Mouse (Mus musculus) heart, embryonic 12.5 days (tissue): ENCODE results near the gene Pcdh20. TPM values are rescaled to one million over a fixed set of nuclear protein-coding genes. Genes with fewer than 3 reads are reported as not detected.

Experiments
- ATAC-seq: fragments of 200-750 bp; cut with Nextera tagmentation; 2 replicates; pipeline ENCODE4 v1.8.0; 2017; ENCODE audit warnings: moderate TSS enrichment, moderate library complexity; ENCODE audit not compliant: insufficient number of reproducible peaks, low FRiP score
- H3K27ac ChIP-seq: fragments of 300-500 bp; sonication (generic); 2 replicates; pipeline ENCODE4 v1.5.1; 2016; ENCODE audit warnings: mild to moderate bottlenecking, moderate library complexity; ENCODE audit not compliant: poor library complexity, severe bottlenecking
- H3K27me3 ChIP-seq: fragments of 300-500 bp; sonication (generic); replicated peaks from 2 replicates; pipeline ENCODE4 v1.6.1; 2016; ENCODE audit warnings: mild to moderate bottlenecking, moderate library complexity
- H3K36me3 ChIP-seq: fragments of 300-500 bp; sonication (generic); 2 replicates; pipeline ENCODE4 v1.6.1; 2016; ENCODE audit warnings: mild to moderate bottlenecking, moderate library complexity
- H3K4me1 ChIP-seq: fragments of 300-500 bp; sonication (generic); replicated peaks from 2 replicates; pipeline ENCODE4 v1.6.1; 2016; ENCODE audit warnings: mild to moderate bottlenecking
- H3K4me2 ChIP-seq: fragments of 300-500 bp; sonication (generic); 2 replicates; pipeline ENCODE4 v1.6.1; 2016; ENCODE audit warnings: mild to moderate bottlenecking, moderate library complexity
- H3K4me3 ChIP-seq: fragments of 300-500 bp; sonication (generic); 2 replicates; pipeline ENCODE4 v1.5.1; 2016; ENCODE audit warnings: mild to moderate bottlenecking
- H3K9ac ChIP-seq: fragments of 300-500 bp; sonication (generic); 2 replicates; pipeline ENCODE4 v1.6.1; 2016; ENCODE audit warnings: mild to moderate bottlenecking, moderate library complexity
- H3K9me3 ChIP-seq: fragments of 300-500 bp; sonication (generic); replicated peaks from 2 replicates; pipeline ENCODE4 v1.6.1; 2016; ENCODE audit warnings: mild to moderate bottlenecking, moderate library complexity
- WGBS: fragments of 180-500 bp; shearing (Covaris S2); methylation state at CpG from one replicate; pipeline ENCODE4 v1.1.7; 2016; 5-methylcytosine and 5-hydroxymethylcytosine counted together
- polyA plus RNA-seq: library from polyadenylated mRNA; unstranded; fragments of >200 nt; fragmentation: Nextera tagmentation; extraction: Ambion mirVana; gene quantifications from 2 replicates; pipeline ENCODE4 v1.2.1, GENCODE M21; 2016

Pcdh20 gene
- 0.64 and 0.69 TPM in 2 replicates for polyA plus RNA-seq

DNA sequence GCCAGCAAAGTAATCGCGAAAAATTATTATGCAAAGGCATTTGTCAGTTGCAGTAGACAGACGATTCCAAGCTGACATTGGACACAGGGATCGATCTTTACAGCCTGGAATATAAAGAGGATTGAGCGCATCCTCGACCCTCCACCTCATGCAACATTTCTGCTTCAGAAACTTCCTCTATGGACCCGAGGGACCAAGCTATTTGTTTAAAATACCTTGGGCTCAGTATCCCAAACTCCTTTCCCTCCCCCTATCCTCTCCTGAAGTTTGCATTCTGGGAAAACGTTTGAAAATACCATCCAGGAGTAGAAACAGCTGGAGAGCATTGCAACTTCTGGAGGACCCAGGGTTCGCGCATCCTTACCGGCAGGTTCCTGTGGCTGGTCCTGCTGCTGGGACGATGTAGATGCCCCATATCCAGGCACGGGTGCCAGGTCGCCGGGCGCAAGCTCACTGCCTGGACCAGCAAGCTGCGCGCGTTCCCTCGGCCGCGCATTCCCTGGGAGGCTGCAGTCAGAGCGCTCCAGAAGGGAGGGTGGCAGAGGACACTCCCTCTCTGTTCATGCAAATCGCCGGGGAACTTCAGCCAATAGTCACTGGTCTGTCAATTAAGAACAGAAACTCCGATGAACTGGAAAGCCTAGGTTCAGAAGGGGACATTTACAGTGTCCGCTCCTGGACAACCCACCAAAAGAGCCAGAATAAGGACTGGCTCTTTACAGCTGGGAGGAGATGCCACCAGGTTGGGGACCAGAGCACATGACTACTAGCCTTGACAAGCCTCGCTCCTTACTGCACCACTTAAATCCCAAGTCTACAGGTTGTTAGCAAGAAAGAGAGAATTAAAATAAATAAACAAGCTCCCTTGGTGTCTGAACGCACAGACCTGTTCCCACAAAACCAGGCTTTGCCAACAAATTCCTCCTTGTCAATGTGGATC, at the start of gene Pcdh20:
Gene Pcdh20, minus strand, starts transcription at position 902 of the 940 bp plus-strand sequence.
- Histone ChIP-seq H3K36me3 (no peaks in the 10 kb centered on the region), H3K27ac (no peak within 1 kb of the TSS), H3K4me2 (peak within 1 kb of the TSS; percentile 96), H3K9ac (no peak within 1 kb of the TSS), H3K4me3 (peak within 1 kb of the TSS; percentile 62), H3K9me3 (no peaks in the 10 kb centered on the region), H3K4me1 (peaks cover 7% of the 10 kb centered on the region; the same call in 1 of the 2 replicates), H3K27me3 (peaks cover 21% of the 10 kb centered on the region; the same call in 1 of the 2 replicates)
- peak; percentile 73; the same call in 1 of the 2 replicates for ATAC-seq
- 6% methylated on average over 29 of the region's 29 CpGs for WGBS

DNA sequence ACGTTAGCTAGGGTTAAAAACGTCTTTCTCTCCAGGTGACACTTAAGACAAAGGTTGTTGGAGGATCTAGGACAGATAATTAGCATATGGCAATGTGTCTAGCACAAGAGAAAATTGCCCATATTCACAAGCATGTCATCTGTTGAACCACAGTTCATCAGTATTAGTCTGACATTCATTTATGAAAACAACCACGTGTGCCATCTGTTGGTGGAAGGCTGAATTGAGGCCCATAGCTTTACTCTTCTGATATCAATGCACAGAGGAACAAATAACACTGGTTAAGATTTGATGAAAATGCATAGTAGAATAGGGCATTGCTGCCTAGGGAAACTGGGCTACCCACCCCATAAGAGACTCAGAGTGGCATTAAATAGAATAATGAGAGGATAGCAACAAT, 8.7 kb upstream of the Pcdh20 start:
- no peaks in the 10 kb centered on the region for H3K9me3 ChIP-seq
- no peaks in the 10 kb centered on the region for H3K36me3 ChIP-seq
- H3K9ac ChIP-seq, result no peak overlapping the region
- no peaks in the 10 kb centered on the region for H3K4me1 ChIP-seq
- H3K27me3 ChIP-seq, result no peaks in the 10 kb centered on the region
- 50% methylated on average over 3 of the region's 3 CpGs for WGBS
- no peak overlapping the region for H3K27ac ChIP-seq
- no peak for ATAC-seq
- H3K4me2 ChIP-seq, result no peak overlapping the region
- H3K4me3 ChIP-seq, result no peak overlapping the region

DNA sequence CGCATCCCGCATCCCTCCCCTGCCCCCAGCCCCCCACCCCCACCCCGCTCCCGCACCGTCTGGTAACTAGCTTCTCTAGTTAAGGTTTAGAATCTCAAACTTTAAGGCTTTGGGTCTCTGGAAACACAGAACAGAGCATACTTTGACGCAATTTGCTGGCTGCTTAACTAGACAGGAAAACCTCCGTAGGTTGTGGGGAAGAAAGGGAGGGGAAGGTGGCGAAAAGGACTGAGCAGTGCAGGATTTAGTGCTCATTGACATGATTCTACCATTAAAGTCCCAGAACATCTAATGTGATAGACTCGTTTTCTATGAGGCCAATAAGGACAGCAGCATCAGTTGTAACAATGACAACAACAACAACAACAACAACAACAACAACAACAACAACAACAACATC, 1.2 kb downstream of the Pcdh20 start:
- under 1% methylated on average over 9 of the region's 9 CpGs for WGBS
- peak overlapping the region; percentile 62 for H3K4me3 ChIP-seq
- H3K27ac ChIP-seq, result no peak overlapping the region
- ATAC-seq, result no peak
- H3K36me3 ChIP-seq, result no peaks in the 10 kb centered on the region
- no peaks in the 10 kb centered on the region for H3K9me3 ChIP-seq
- peak overlapping the region; percentile 96 for H3K4me2 ChIP-seq
- H3K9ac ChIP-seq, result no peak overlapping the region; the same call in 1 of the 2 replicates
- peaks cover 7% of the 10 kb centered on the region; the same call in 1 of the 2 replicates for H3K4me1 ChIP-seq
- peaks cover 21% of the 10 kb centered on the region; the same call in 1 of the 2 replicates for H3K27me3 ChIP-seq

DNA sequence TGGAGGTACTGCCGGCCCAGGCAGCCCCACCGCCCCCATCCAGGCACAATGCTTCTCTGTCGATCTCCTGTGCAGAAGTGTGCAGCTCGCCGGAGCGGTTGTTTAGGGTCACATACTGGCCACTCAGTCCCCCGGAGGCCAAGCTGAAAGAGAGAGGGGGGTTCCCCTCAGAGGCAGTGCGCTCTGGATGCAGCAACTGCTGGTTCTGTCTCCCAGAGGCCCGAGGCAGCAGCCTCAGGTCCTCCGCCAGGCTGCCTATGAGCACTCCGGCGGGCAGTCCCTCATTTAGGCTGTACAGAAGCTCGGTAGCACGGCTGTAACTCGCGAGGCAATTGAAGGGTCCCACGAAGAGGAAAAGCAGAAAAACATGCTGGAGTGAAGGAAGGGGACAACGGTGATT, 1.8 kb downstream of the Pcdh20 start:
- Histone ChIP-seq H3K9ac (peak overlapping the region; percentile 63; the same call in 1 of the 2 replicates), H3K27ac (no peak overlapping the region), H3K9me3 (no peaks in the 10 kb centered on the region), H3K4me2 (peak overlapping the region; percentile 96), H3K27me3 (peaks cover 21% of the 10 kb centered on the region; the same call in 1 of the 2 replicates), H3K36me3 (no peaks in the 10 kb centered on the region), H3K4me3 (peak overlapping the region; percentile 62), H3K4me1 (peaks cover 7% of the 10 kb centered on the region; the same call in 1 of the 2 replicates)
- whole genome bisulfite sequencing, result 3% methylated on average over 18 of the region's 18 CpGs
- ATAC-seq, result 0 out of 2 replicates have a peak, but pooled peaks have one; percentile 42

DNA sequence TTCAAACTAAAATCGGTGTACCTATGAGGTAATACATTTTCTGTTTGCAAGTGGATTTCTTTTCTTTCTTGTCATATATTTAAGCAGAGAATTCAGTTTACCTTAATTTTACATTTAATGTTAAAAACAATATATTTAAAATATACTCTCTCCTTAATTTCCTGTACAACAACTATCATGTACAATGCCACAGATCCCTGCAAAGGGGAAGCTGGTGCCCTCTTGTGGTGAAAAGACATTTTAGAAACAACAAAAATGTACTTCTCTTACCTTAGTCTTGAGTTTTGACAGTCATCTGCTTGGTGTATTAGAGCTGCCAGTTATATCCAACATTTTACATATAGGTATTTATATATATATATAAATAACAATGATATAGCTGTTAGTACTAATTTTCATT, 4.8 kb downstream of the Pcdh20 start:
- H3K9me3 ChIP-seq, result no peaks in the 10 kb centered on the region
- H3K4me2 ChIP-seq, result no peak overlapping the region
- no peak overlapping the region for H3K27ac ChIP-seq
- H3K9ac ChIP-seq, result no peak overlapping the region
- 89% methylated on average over 1 of the region's 1 CpGs for WGBS
- peaks cover 21% of the 10 kb centered on the region; the same call in 1 of the 2 replicates for H3K27me3 ChIP-seq
- H3K4me3 ChIP-seq, result no peak overlapping the region
- peaks cover 7% of the 10 kb centered on the region; the same call in 1 of the 2 replicates for H3K4me1 ChIP-seq
- no peak for ATAC-seq
- no peaks in the 10 kb centered on the region for H3K36me3 ChIP-seq

DNA sequence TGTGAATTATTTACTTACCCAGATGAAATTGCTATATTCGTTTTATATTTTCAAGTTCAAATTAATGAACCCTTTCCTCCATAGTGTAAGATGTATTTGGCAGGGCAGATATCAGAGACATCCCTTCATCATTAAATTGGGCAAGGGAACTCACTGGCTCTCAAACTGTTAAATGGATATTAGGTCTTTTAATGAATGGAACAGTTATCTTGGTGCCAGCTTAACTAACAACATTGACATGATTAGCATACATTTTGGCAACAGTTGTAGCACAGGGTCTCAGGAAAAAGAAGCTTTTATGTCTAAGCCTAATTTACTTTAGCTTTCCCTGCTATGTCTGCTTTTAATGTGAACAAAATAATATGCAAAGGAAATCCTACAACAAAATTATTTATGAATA, 6.8 kb downstream of the Pcdh20 start:
- 61% methylated on average over 1 of the region's 1 CpGs for WGBS

DNA sequence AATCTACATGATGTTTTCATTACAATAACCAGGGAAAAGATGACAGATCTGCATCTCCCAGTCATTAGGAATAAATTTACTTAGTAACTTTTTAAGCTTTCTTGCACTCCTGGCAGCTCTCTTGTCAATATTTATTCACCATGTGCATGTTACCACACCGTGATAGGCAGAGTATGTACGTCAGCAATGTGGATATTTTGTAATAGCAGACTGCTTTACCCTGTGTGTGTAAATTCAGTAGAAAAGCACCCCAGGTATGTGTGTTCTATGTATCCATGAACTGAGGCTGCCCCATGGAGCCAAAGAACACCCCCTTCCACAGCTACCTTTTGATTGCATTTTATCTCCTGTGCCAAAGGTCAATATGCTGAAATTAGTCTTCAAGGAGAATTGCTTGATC, 7.8 kb downstream of the Pcdh20 start:
- H3K27me3 ChIP-seq, result peaks cover 10% of the 10 kb centered on the region; the same call in 1 of the 2 replicates
- no peak overlapping the region for H3K4me3 ChIP-seq
- H3K36me3 ChIP-seq, result no peaks in the 10 kb centered on the region
- no peaks in the 10 kb centered on the region for H3K9me3 ChIP-seq
- no peak overlapping the region for H3K27ac ChIP-seq
- no peak overlapping the region for H3K4me2 ChIP-seq
- no peaks in the 10 kb centered on the region for H3K4me1 ChIP-seq
- WGBS, result 75% methylated on average over 2 of the region's 2 CpGs
- no peak for ATAC-seq
- no peak overlapping the region for H3K9ac ChIP-seq

More for the DNA sequence above, 6.8 kb downstream of the Pcdh20 start:
- Histone ChIP-seq H3K4me2 (no peak overlapping the region), H3K4me3 (no peak overlapping the region), H3K9me3 (no peaks in the 10 kb centered on the region), H3K27me3 (peaks cover 20% of the 10 kb centered on the region; the same call in 1 of the 2 replicates), H3K27ac (no peak overlapping the region), H3K9ac (no peak overlapping the region), H3K4me1 (0 out of 2 replicates have a peak, but pooled peaks cover 2% of the 10 kb centered on the region), H3K36me3 (no peaks in the 10 kb centered on the region)
- no peak for ATAC-seq

DNA sequence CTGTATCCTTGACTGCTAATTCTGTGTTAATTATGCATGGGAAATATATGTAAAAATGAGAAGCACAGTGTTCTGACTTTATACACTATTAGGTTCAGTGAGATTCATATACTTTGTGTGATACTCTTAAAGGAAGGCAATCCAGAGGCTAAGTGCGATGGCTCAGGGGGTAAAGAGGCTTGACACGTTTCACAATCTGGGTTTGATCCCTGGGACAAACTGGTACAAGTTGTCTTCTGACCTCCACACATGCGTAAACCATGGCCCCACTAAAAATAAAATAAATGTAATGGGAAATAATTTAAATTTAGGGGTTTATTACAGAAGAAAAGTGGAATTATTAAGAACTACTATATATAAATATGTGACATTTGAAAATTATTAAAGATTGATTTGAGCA, 8.3 kb downstream of the Pcdh20 start:
- Histone ChIP-seq H3K9me3 (no peaks in the 10 kb centered on the region), H3K36me3 (no peaks in the 10 kb centered on the region), H3K4me2 (no peak overlapping the region), H3K4me1 (no peaks in the 10 kb centered on the region), H3K9ac (no peak overlapping the region), H3K27me3 (peaks cover 10% of the 10 kb centered on the region; the same call in 1 of the 2 replicates), H3K27ac (no peak overlapping the region), H3K4me3 (no peak overlapping the region)
- 77% methylated on average over 3 of the region's 3 CpGs for WGBS
- ATAC-seq, result no peak

DNA sequence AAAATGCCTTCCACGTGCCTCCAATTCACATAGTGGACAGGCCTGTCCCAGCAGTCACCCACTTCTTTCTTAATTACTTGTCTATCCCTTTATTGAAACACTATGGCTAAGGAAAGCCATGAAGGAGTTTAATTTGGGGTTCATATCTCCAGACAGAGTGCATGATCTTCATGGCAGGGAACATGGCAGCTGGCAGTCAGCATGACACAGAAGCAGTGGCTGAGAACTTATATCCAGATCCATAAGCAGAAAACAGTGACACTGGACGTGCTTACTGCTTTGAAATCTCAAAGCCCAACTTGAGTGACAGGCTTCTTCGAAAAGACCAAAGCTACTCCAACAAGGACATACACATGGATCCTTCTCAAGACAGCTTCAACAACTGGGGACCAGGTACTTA, 10.5 kb downstream of the Pcdh20 start:
- Histone ChIP-seq H3K4me1 (no peaks in the 10 kb centered on the region), H3K27ac (no peak overlapping the region), H3K4me3 (no peak overlapping the region), H3K9ac (no peak overlapping the region), H3K27me3 (no peaks in the 10 kb centered on the region), H3K9me3 (no peaks in the 10 kb centered on the region), H3K36me3 (no peaks in the 10 kb centered on the region), H3K4me2 (no peak overlapping the region)
- 79% methylated on average over 3 of the region's 3 CpGs for WGBS
- no peak for ATAC-seq

DNA sequence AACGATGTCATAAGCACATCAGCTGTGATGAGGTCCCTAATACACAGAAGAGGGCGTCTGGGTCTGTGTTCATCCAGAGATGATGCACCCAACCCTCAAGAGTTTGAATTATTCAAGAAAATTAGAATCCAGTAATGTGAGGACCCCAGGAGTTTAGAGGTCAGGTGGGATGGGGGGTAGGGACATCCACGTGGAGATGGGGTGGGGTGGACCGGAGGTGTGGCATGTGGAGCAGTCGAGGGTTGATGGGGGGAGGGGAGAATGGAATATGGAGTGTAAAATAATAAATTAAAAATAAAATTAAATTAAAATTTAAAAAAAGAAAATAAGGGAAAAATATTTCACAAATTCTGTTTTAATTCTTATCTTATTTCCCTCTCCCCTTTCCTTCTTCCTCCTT, 27.9 kb downstream of the Pcdh20 start:
- Histone ChIP-seq H3K4me3 (no peak overlapping the region), H3K4me1 (no peaks in the 10 kb centered on the region), H3K36me3 (no peaks in the 10 kb centered on the region), H3K9me3 (no peaks in the 10 kb centered on the region), H3K27ac (no peak overlapping the region), H3K4me2 (no peak overlapping the region), H3K9ac (no peak overlapping the region), H3K27me3 (no peaks in the 10 kb centered on the region)
- ATAC-seq, result no peak
- 60% methylated on average over 5 of the region's 5 CpGs for WGBS

DNA sequence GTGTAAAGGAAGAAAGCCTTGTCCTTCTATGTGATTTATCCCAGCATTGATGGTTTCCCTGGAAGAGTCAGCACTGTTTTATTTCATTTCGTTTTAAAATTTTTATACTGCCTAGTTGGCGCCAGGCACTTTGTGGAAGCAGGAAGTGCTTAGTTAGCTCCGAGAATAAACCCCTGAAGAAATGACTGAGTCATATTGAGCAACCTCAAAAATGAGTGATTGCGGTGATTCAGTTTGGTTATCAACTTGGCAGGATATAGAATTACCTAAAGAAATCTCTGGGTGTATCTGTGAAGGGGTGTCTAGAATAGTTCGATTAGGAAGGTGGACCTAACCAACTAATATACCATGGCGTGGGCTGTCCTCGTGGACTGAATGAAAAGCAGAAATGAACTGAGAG, 41.8 kb downstream of the Pcdh20 start:
- no peaks in the 10 kb centered on the region for H3K36me3 ChIP-seq
- H3K9ac ChIP-seq, result no peak overlapping the region
- no peaks in the 10 kb centered on the region for H3K27me3 ChIP-seq
- no peak overlapping the region for H3K4me2 ChIP-seq
- no peak overlapping the region for H3K4me3 ChIP-seq
- no peak overlapping the region for H3K27ac ChIP-seq
- no peaks in the 10 kb centered on the region for H3K4me1 ChIP-seq
- no peak for ATAC-seq
- H3K9me3 ChIP-seq, result no peaks in the 10 kb centered on the region
- 79% methylated on average over 7 of the region's 7 CpGs for WGBS
